Mouse (Mus musculus) stomach, postnatal 0 days (tissue): ENCODE measurements at regions not wholly inside any gene's neighbourhood (a gene's known extent, or its start where the extent isn't known, plus 50 kb on each side); places are given as distances from the start of the nearest gene placed in this dataset.

Experiments used
- CTCF ChIP-seq: IDR thresholded peaks from 2 replicates; pipeline ENCODE4 v1.5.1; 2016; ENCODE audit warnings: antibody characterized with exemption, low read depth, mild to moderate bottlenecking, moderate library complexity
- EP300 ChIP-seq: optimal IDR thresholded peaks from 2 replicates; pipeline ENCODE3; 2016; ENCODE audit warnings: antibody characterized with exemption

GRCm38 (mm10) chr11:8275203-8275602 is 389.1 kb downstream of the Tns3 start:
- TF ChIP-seq EP300 (no peak), CTCF (no peak)
